ENCODE assay signal across 10 mouse cellular contexts in the genomic region with DNA sequence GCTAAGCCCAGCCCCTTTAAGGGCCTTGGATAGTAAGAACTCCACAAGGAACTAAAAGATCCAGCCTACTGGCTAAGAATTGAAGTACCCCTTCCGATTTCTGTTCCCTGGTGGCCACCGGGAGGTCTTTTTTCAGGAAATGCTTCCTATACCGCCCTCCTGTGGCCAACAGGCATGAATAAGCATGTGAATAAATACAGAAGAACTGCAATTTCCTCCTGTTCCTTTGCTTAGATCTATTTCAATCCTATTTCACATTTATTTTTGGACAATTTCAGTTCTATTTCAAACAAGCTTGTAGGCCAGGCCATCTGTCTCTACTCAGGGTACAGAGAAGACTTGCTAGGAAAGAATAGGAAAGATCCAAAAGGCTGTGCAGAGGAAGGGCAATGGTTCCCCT. TPM values are rescaled to one million over a fixed set of nuclear protein-coding genes. Genes with fewer than 3 reads are reported as not detected.
DNase-seq lines count a peak whose midpoint lies in the region; ATAC-seq lines count a peak whose summit lies in the region.
"Had no signal": no experiment of that assay in that cellular context is flagged by ENCODE, and none has a peak within 500 bp of the region (broad histone marks: within the 10 kb centered on the region; RNA-seq: fewer than 3 reads in every experiment).

No protein-coding gene starts in this region.

- H3K27me3 ChIP-seq in midbrain, embryonic 16.5 days (ENCODE audit: control insufficient read depth, insufficient read depth, low read depth, low read length): no peaks in the 10 kb centered on the region

- H3K4me2 ChIP-seq in midbrain, embryonic 16.5 days (ENCODE audit: low read length): no peak overlapping the region
- H3K4me2 ChIP-seq: embryonic facial prominence, embryonic 15.5 days; limb, embryonic 13.5 days had no signal

- H3K4me3 ChIP-seq in midbrain, embryonic 16.5 days (ENCODE audit: low read depth, low read length): no peak overlapping the region
- H3K4me3 ChIP-seq: embryonic facial prominence, embryonic 15.5 days; limb, embryonic 13.5 days had no signal

- H3K27ac ChIP-seq in midbrain, embryonic 16.5 days (ENCODE audit: low read length): no peak overlapping the region
- H3K27ac ChIP-seq: embryonic facial prominence, embryonic 15.5 days; limb, embryonic 13.5 days had no signal

- H3K9me3 ChIP-seq in midbrain, embryonic 16.5 days (replicated peaks; ENCODE audit: control insufficient read depth, low read length, poor library complexity, severe bottlenecking): no peaks in the 10 kb centered on the region
- H3K9me3 ChIP-seq: embryonic facial prominence, embryonic 15.5 days; limb, embryonic 13.5 days had no signal

- no peaks in the 10 kb centered on the region for H3K36me3 ChIP-seq in midbrain, embryonic 16.5 days (ENCODE audit: control insufficient read depth, insufficient read depth, low read length)
- H3K36me3 ChIP-seq: embryonic facial prominence, embryonic 15.5 days; limb, embryonic 13.5 days had no signal

- WGBS in midbrain, embryonic 16.5 days: 22% methylated on average over 3 of the region's 3 CpGs

- no peaks in the 10 kb centered on the region for H3K4me1 ChIP-seq in midbrain, embryonic 16.5 days (ENCODE audit: control insufficient read depth, insufficient read depth, low read length)
- H3K4me1 ChIP-seq: embryonic facial prominence, embryonic 15.5 days; limb, embryonic 13.5 days had no signal

- H3K9ac ChIP-seq in midbrain, embryonic 16.5 days (ENCODE audit: low read depth, low read length): no peak overlapping the region
- H3K9ac ChIP-seq: embryonic facial prominence, embryonic 15.5 days; limb, embryonic 13.5 days had no signal

- peak; percentile 39 to 55 for DNase-seq in left cerebral cortex, adult 18-20 months (ENCODE audit: low spot score in 2 of 2)
- DNase-seq in left cerebral cortex, adult 11 months (ENCODE audit: low spot score): no peak
- DNase-seq in Muller cell, postnatal 12 days (ENCODE audit: inconsistent ontology term): peak; percentile 30
- peak; percentile 48 for DNase-seq in gastrocnemius, postnatal 10 days
- peak; percentile 40 to 65 for DNase-seq in layer of hippocampus, postnatal 14 days (ENCODE audit: low spot score in 2 of 2)
- DNase-seq in retina, postnatal 1 day: peak; percentile 73

- ATAC-seq in cerebellum, adult (ENCODE audit: insufficient number of reproducible peaks, low FRiP score, low TSS enrichment): peak; percentile 72
- no peak for ATAC-seq in midbrain, embryonic 16.5 days

RNA-seq across cellular contexts. Expression of a gene that starts 20.7 kb away (rescaled TPM):
- total RNA-seq in left cerebral cortex, adult 18-20 months (2021): 100 to 1,000 TPM; 293 to 298 TPM
- total RNA-seq in gastrocnemius, postnatal 10 days (2021): 10 to 100 TPM; 11.5 to 12.6 TPM
- 100 to 1,000 TPM; 223 to 242 TPM for total RNA-seq in layer of hippocampus, postnatal 14 days (2021)
- 46.9 and 48.4 TPM in 2 replicates for polyA plus RNA-seq in midbrain, embryonic 16.5 days (2015; fragmentation: Nextera tagmentation; extraction: Ambion mirVana)

Comparison
In these comparisons a context has a peak if more than half of its experiments do, and no peak if none do; other contexts are left out.
1. RNA of a gene that starts 20.7 kb away (total RNA-seq): 293 to 298 TPM in left cerebral cortex, adult 18-20 months and 223 to 242 TPM in layer of hippocampus, postnatal 14 days; 11.5 to 12.6 TPM in gastrocnemius, postnatal 10 days; every median in the first group is over 10 times any median in the second.